In the genomic region with DNA sequence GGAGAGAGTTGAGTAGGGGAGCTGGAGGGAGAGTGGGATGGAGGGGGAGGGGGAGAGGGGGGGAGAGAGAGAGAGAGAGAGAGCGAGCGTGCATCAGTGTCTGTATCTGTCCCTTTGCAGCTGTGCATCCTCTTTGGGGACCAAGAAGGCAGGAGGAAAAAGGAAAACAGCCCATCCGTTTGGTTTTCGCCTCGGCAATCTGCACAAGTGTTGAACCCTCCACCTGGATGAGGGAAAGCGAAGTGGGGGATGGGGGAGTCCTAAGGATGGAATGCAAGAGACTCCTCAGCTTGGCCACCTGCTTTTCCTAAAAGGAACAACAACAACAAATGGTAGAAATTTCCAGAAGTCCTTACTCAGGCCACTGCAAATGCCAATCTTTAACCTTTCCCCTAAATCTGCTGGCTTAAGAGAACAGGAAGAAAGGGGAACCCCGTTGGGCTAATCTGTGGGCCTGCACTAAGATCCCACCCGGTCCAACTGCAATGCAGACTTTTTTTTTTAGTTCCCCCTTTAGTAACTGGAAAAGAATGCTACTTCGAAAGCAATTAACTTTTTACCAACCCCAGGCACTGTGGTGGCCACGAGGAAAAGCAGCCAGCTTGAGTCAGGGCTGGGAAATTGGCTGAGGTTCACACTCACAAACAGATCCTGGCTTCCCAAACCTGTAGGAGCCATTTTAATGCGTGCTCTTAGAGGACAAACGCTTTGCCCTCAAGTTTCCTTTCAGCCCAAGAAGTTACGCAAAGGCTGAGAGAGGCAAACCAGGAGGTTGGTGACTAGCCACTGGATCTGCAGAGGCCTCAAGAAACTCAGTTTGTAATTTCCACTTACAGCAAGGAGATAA, we compare ENCODE assay signal across 8 mouse cellular contexts. TPM values are rescaled to one million over a fixed set of nuclear protein-coding genes. Genes with fewer than 3 reads are reported as not detected.
DNase-seq lines count a peak whose midpoint lies in the region; ATAC-seq and TF ChIP-seq lines count a peak whose summit lies in the region.

No protein-coding gene starts in this region.

- DNase-seq in testis, postnatal 10 days (ENCODE audit: low spot score) = no peak
- DNase-seq in embryonic facial prominence, embryonic 11.5 days (ENCODE audit: low spot score) = peak; percentile 55
- DNase-seq in heart, postnatal 10 days = peak; percentile 63 to 69
- peak; percentile 57 for DNase-seq in limb, embryonic 10.5 days (ENCODE audit: low spot score)
- DNase-seq in neural tube, embryonic 11.5 days (ENCODE audit: low spot score) = no peak
- no peak for DNase-seq in B cell, adult 2 months
- DNase-seq in right cerebral cortex, postnatal 4 days = no peak

- H3K9me3 ChIP-seq in embryonic facial prominence, embryonic 11.5 days (replicated peaks; ENCODE audit: control insufficient read depth, low read length) = no peaks in the 10 kb centered on the region
- H3K9me3 ChIP-seq in limb, embryonic 10.5 days (replicated peaks) = no peaks in the 10 kb centered on the region
- H3K9me3 ChIP-seq in neural tube, embryonic 11.5 days (ENCODE audit: control insufficient read depth, low read length) = no peaks in the 10 kb centered on the region

- intact Hi-C loops in heart, postnatal 10 days (cut with DNase I) = no loop called here

- H3K4me3 ChIP-seq in testis, adult 2 months (ENCODE audit: control insufficient read depth, low read depth, low read length) = no peak overlapping the region
- no peak overlapping the region for H3K4me3 ChIP-seq in embryonic facial prominence, embryonic 11.5 days (ENCODE audit: low read depth, low read length)
- peak overlapping the region; percentile 45 for H3K4me3 ChIP-seq in limb, embryonic 10.5 days
- no peak overlapping the region; the same call in 1 of the 2 replicates for H3K4me3 ChIP-seq in neural tube, embryonic 11.5 days (ENCODE audit: low read depth, low read length)

- peak overlapping the region; percentile 69 for H3K4me2 ChIP-seq in embryonic facial prominence, embryonic 11.5 days (ENCODE audit: low read depth, low read length)
- peak overlapping the region; percentile 74 for H3K4me2 ChIP-seq in neural tube, embryonic 11.5 days (ENCODE audit: low read depth)

- peaks cover 28% of the 10 kb centered on the region for H3K4me1 ChIP-seq in testis, adult 2 months (ENCODE audit: control insufficient read depth, insufficient read depth, low read length)
- H3K4me1 ChIP-seq in embryonic facial prominence, embryonic 11.5 days (ENCODE audit: control insufficient read depth, insufficient read depth, low read length) = peaks cover 55% of the 10 kb centered on the region
- H3K4me1 ChIP-seq in limb, embryonic 10.5 days = peaks cover 100% of the 10 kb centered on the region
- H3K4me1 ChIP-seq in neural tube, embryonic 11.5 days (ENCODE audit: control insufficient read depth, insufficient read depth, low read length) = peaks cover 87% of the 10 kb centered on the region

- no peak for ATAC-seq in embryonic facial prominence, embryonic 11.5 days (replicated peaks; ENCODE audit: insufficient number of reproducible peaks, low FRiP score, low TSS enrichment, low read depth)
- ATAC-seq in neural tube, embryonic 11.5 days (ENCODE audit: insufficient read depth, low FRiP score, low TSS enrichment) = no peak

- TF ChIP-seq POLR2A in testis, adult 2 months (IDR thresholded peaks at IDR 0.05; ENCODE audit: control insufficient read depth, low read depth, low read length) = no peak

- no peaks in the 10 kb centered on the region for H3K27me3 ChIP-seq in testis, adult 2 months (ENCODE audit: control insufficient read depth, insufficient read depth, low read length)
- H3K27me3 ChIP-seq in embryonic facial prominence, embryonic 11.5 days (ENCODE audit: control insufficient read depth, insufficient read depth, low read length) = no peaks in the 10 kb centered on the region
- no peaks in the 10 kb centered on the region for H3K27me3 ChIP-seq in limb, embryonic 10.5 days (ENCODE audit: low read depth, poor library complexity, severe bottlenecking)
- no peaks in the 10 kb centered on the region for H3K27me3 ChIP-seq in neural tube, embryonic 11.5 days (ENCODE audit: control insufficient read depth, insufficient read depth, low read length)

- H3K9ac ChIP-seq in embryonic facial prominence, embryonic 11.5 days (replicated peaks; ENCODE audit: low read length) = peak overlapping the region; percentile 44
- H3K9ac ChIP-seq in neural tube, embryonic 11.5 days (ENCODE audit: low read length) = peak overlapping the region; percentile 46; the same call in 1 of the 2 replicates

- WGBS in embryonic facial prominence, embryonic 11.5 days = 7% methylated on average over 13 of the region's 13 CpGs
- 15% methylated on average over 13 of the region's 13 CpGs for WGBS in limb, embryonic 10.5 days
- WGBS in neural tube, embryonic 11.5 days = 10% methylated on average over 11 of the region's 13 CpGs

- H3K27ac ChIP-seq in testis, adult 2 months (ENCODE audit: control insufficient read depth, insufficient read depth, low read depth, low read length) = peak overlapping the region; percentile 89
- peak overlapping the region; percentile 78 for H3K27ac ChIP-seq in embryonic facial prominence, embryonic 11.5 days (replicated peaks; ENCODE audit: low read depth, low read length)
- H3K27ac ChIP-seq in limb, embryonic 10.5 days = peak overlapping the region; percentile 98
- H3K27ac ChIP-seq in neural tube, embryonic 11.5 days (ENCODE audit: low read depth, low read length) = peak overlapping the region; percentile 98

- no peak for TF ChIP-seq CTCF in testis, adult 2 months (IDR thresholded peaks at IDR 0.05; ENCODE audit: control insufficient read depth, insufficient read depth, insufficient replicate concordance, low read depth, low read length)

- no peaks in the 10 kb centered on the region for H3K36me3 ChIP-seq in testis, adult 2 months (ENCODE audit: control insufficient read depth, insufficient read depth, low read length)
- no peaks in the 10 kb centered on the region for H3K36me3 ChIP-seq in embryonic facial prominence, embryonic 11.5 days (replicated peaks; ENCODE audit: control insufficient read depth, insufficient read depth, low read depth, low read length)
- peaks cover 4% of the 10 kb centered on the region for H3K36me3 ChIP-seq in limb, embryonic 10.5 days
- no peaks in the 10 kb centered on the region for H3K36me3 ChIP-seq in neural tube, embryonic 11.5 days (ENCODE audit: control insufficient read depth, insufficient read depth, low read length)

RNA-seq across cellular contexts. Expression of a gene that starts 17.0 kb away (rescaled TPM):
- polyA plus RNA-seq in testis, adult 2 months (2012; rRNA removed) = 3.0 and 4.2 TPM in 2 replicates
- 36.1 and 36.8 TPM in 2 replicates for polyA plus RNA-seq in embryonic facial prominence, embryonic 11.5 days (2014; fragmentation: Nextera tagmentation; extraction: Ambion mirVana)
- total RNA-seq in heart, postnatal 10 days (2021) = 10 to 100 TPM; 48.7 to 55.5 TPM
- polyA plus RNA-seq in limb, embryonic 10.5 days (2016; fragmentation: Nextera tagmentation; extraction: Ambion mirVana) = 59.3 and 59.5 TPM in 2 replicates
- polyA plus RNA-seq in neural tube, embryonic 11.5 days (2014; fragmentation: Nextera tagmentation; extraction: Ambion mirVana) = 52.9 and 54.5 TPM in 2 replicates

Comparison
In these comparisons a context has a peak if more than half of its experiments do, and no peak if none do; other contexts are left out.
1. DNase-seq: peak in embryonic facial prominence, embryonic 11.5 days (single experiment), heart, postnatal 10 days (2 of 2) and limb, embryonic 10.5 days (single experiment); none in testis, postnatal 10 days (single experiment), neural tube, embryonic 11.5 days (single experiment), B cell, adult 2 months (0 of 2) and right cerebral cortex, postnatal 4 days (single experiment).
2. Peak in every context shown above with its lines, with median percentiles within 50 percentile points of each other: H3K27ac ChIP-seq.